Mouse (Mus musculus) lung, embryonic 14.5 days (tissue): ENCODE measurements around the gene Peg3. TPM values are rescaled to one million over a fixed set of nuclear protein-coding genes. Genes with fewer than 3 reads are reported as not detected.

Source experiments
- ATAC-seq: fragments of 200-750 bp; cut with Nextera tagmentation; 2 replicates; pipeline ENCODE4 v1.8.0; 2017; ENCODE audit warnings: mild to moderate bottlenecking, moderate TSS enrichment, moderate library complexity; ENCODE audit not compliant: insufficient read depth
- DNase-seq: peaks from one replicate; pipeline ENCODE4 v3.0.0-alpha.2; 2015
- H3K27ac ChIP-seq: fragments of 300-500 bp; sonication (generic); 2 replicates; pipeline ENCODE4 v1.5.1; 2014; ENCODE audit warnings: low read depth, mild to moderate bottlenecking, moderate library complexity
- H3K27me3 ChIP-seq: fragments of 300-500 bp; sonication (generic); 2 replicates; pipeline ENCODE4 v1.6.1; 2014; ENCODE audit warnings: low read length, control low read depth; ENCODE audit not compliant: insufficient read depth
- H3K36me3 ChIP-seq: fragments of 300-500 bp; sonication (generic); 2 replicates; pipeline ENCODE4 v1.6.1; 2014; ENCODE audit warnings: control low read depth; ENCODE audit not compliant: insufficient read depth
- H3K4me1 ChIP-seq: fragments of 300-500 bp; sonication (generic); 2 replicates; pipeline ENCODE4 v1.6.1; 2014; ENCODE audit warnings: antibody characterized with exemption, control low read depth; ENCODE audit not compliant: insufficient read depth
- H3K4me2 ChIP-seq: fragments of 300-500 bp; sonication (generic); 2 replicates; pipeline ENCODE4 v1.6.1; 2014; ENCODE audit warnings: mild to moderate bottlenecking
- H3K4me3 ChIP-seq: fragments of 300-500 bp; sonication (generic); 2 replicates; pipeline ENCODE4 v1.5.1; 2014; ENCODE audit warnings: low read depth, low read length
- H3K9ac ChIP-seq: fragments of 300-500 bp; sonication (generic); 2 replicates; pipeline ENCODE4 v1.6.1; 2014
- H3K9me3 ChIP-seq: fragments of 300-500 bp; sonication (generic); 2 replicates; pipeline ENCODE4 v1.6.1; 2016; ENCODE audit warnings: low read depth, low read length, control low read depth
- CTCF ChIP-seq: IDR thresholded peaks from 2 replicates; pipeline ENCODE4 v1.5.1; 2016; ENCODE audit warnings: antibody characterized with exemption, low read depth
- WGBS: fragments of 180-500 bp; shearing (Covaris S2); extraction: QIAGEN DNeasy Blood & Tissue Kit; methylation state at CpG from one replicate; pipeline ENCODE4 v1.1.7; 2014; 5-methylcytosine and 5-hydroxymethylcytosine counted together
- polyA plus RNA-seq: library from polyadenylated mRNA; unstranded; fragments of >200 nt; fragmentation: Nextera tagmentation; extraction: Ambion mirVana; gene quantifications from 2 replicates; pipeline ENCODE4 v1.2.1, GENCODE M21; 2014

Gene Peg3
- polyA plus RNA-seq, 1 experiment from 2014 or later = 173 TPM

GRCm38 (mm10) chr7:6736060-6736459 is 5.8 kb upstream of the Peg3 start:
- 73% methylated on average over 1 of the region's 1 CpGs for WGBS
- Histone ChIP-seq H3K9ac (no peak overlapping the region), H3K27ac (no peak overlapping the region), H3K4me3 (no peak overlapping the region), H3K9me3 (0 out of 2 replicates have a peak, but pooled peaks cover 4% of the 10 kb centered on the region), H3K4me1 (no peaks in the 10 kb centered on the region), H3K36me3 (no peaks in the 10 kb centered on the region), H3K27me3 (no peaks in the 10 kb centered on the region), H3K4me2 (no peak overlapping the region)
- DNase-seq (no peak), ATAC-seq (no peak)
- no peak for TF ChIP-seq CTCF

DNA sequence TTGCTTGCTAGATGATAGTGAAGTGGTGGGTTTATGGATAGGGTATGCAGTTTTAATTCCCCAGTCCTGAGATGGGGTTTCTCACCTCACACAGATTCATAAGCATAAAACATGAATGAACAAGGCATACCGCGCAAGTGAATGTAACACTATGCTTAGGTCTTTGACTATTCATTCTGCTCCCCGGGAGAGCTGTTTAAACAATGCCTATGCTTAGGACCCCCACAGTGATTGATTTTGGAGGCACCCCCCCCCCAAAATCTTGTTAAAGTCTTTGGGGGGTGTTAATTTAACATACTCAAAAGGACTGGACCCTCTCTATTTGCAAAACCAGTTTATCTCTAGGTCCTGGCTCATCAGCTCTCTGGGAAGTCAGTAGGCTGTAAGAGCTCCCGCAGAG is 1.7 kb upstream of the Peg3 start:
- 51% methylated on average over 4 of the region's 4 CpGs for WGBS
- Histone ChIP-seq H3K36me3 (no peaks in the 10 kb centered on the region), H3K9ac (peak overlapping the region; percentile 42), H3K27ac (peak overlapping the region; percentile 21; the same call in 1 of the 2 replicates), H3K4me3 (peak overlapping the region; percentile 56), H3K4me1 (no peaks in the 10 kb centered on the region), H3K4me2 (peak overlapping the region; percentile 61), H3K9me3 (peaks cover 41% of the 10 kb centered on the region), H3K27me3 (no peaks in the 10 kb centered on the region)
- DNase-seq = peak; percentile 27
- no peak for ATAC-seq
- TF ChIP-seq CTCF = no peak

DNA sequence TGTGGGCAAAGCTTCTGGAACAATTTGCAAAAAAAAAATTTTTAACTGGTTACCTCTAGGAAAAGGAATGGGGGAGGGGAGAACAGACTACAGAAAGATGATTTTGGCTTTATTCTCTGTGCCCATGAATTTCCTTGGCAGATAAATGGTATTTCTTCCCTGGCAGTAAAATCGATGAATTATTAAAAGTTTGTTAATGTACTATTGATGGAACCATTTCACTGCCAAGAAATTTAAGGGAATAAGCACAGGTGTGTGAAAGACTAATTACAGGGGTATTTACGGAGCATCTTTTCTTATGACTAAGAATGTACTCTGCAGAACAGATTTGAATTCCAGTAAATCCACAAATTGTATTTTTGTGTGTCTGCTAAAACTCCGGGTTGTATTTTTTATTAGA is 1.1 kb upstream of the Peg3 start:
- DNase-seq = peak; percentile 17
- peak overlapping the region; percentile 42; the same call in 1 of the 2 replicates for H3K9ac ChIP-seq
- no peak for TF ChIP-seq CTCF
- 47% methylated on average over 3 of the region's 3 CpGs for WGBS
- H3K27ac ChIP-seq = no peak overlapping the region
- H3K4me2 ChIP-seq = peak overlapping the region; percentile 61
- no peak for ATAC-seq
- no peaks in the 10 kb centered on the region for H3K4me1 ChIP-seq
- H3K36me3 ChIP-seq = no peaks in the 10 kb centered on the region
- no peaks in the 10 kb centered on the region for H3K27me3 ChIP-seq
- peak overlapping the region; percentile 56 for H3K4me3 ChIP-seq
- H3K9me3 ChIP-seq = peaks cover 41% of the 10 kb centered on the region

DNA sequence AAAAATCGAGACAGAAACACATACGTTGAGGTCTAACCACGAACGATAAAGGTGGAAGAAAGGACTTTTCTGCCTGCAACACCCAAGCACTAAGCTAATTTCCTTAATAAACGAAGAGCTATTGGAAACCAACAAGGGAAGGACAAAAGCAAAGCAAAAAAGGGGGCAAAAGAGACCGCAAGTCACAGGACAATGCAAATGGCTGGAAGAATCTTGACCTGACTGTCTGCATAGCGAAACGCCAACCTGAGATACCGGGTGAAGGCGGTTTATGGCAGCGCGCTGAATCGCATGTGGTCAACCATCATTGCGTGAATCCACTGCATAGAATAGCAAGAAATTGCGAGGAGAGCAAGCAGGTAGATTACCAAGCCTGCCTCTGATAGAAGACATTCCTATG is 570 bp upstream of the Peg3 start:
- Histone ChIP-seq H3K9me3 (peaks cover 41% of the 10 kb centered on the region), H3K27me3 (no peaks in the 10 kb centered on the region), H3K4me2 (peak overlapping the region; percentile 61), H3K36me3 (no peaks in the 10 kb centered on the region; the same call in 1 of the 2 replicates), H3K9ac (peak overlapping the region; percentile 50), H3K4me1 (no peaks in the 10 kb centered on the region), H3K4me3 (peak overlapping the region; percentile 56), H3K27ac (peak overlapping the region; percentile 74)
- DNase-seq (peak; percentile 68), ATAC-seq (no peak)
- no peak for TF ChIP-seq CTCF
- WGBS = 50% methylated on average over 15 of the region's 15 CpGs

- H3K27me3 ChIP-seq = no peaks in the 10 kb centered on the region
- H3K4me3 ChIP-seq = peak overlapping the region; percentile 56
- peak; percentile 41 for TF ChIP-seq CTCF
- peaks cover 38% of the 10 kb centered on the region for H3K9me3 ChIP-seq
- peaks cover 14% of the 10 kb centered on the region for H3K36me3 ChIP-seq
- ATAC-seq = peak; percentile 57
- peak; percentile 95 for DNase-seq
- WGBS = 48% methylated on average over 37 of the region's 37 CpGs
- no peaks in the 10 kb centered on the region for H3K4me1 ChIP-seq
- H3K4me2 ChIP-seq = peak overlapping the region; percentile 61
- H3K9ac ChIP-seq = peak overlapping the region; percentile 64
- peak overlapping the region; percentile 96 for H3K27ac ChIP-seq
Observed at GRCm38 (mm10) chr7:6729061-6729817, 992 bp downstream of the Peg3 start.

GRCm38 (mm10) chr7:6728263-6728931 is 1.8 kb downstream of the Peg3 start:
- Histone ChIP-seq H3K27me3 (no peaks in the 10 kb centered on the region), H3K4me3 (peak overlapping the region; percentile 56), H3K36me3 (peaks cover 21% of the 10 kb centered on the region), H3K9ac (no peak overlapping the region), H3K27ac (peak overlapping the region; percentile 96), H3K4me1 (no peaks in the 10 kb centered on the region), H3K9me3 (peaks cover 38% of the 10 kb centered on the region), H3K4me2 (peak overlapping the region; percentile 55)
- 45% methylated on average over 19 of the region's 19 CpGs for WGBS
- DNase-seq (peak; percentile 96), ATAC-seq (peak; percentile 81)
- TF ChIP-seq CTCF = no peak
